Mouse (Mus musculus) lung, adult 2 months (tissue): Measurements from ENCODE around the gene Mrps14.

Source experiments
- CTCF ChIP-seq: fragments of 200-500 bp; IDR thresholded peaks from 2 replicates; pipeline ENCODE4 v1.5.1; 2011; ENCODE audit warnings: mild to moderate bottlenecking, low read length, control low read depth; ENCODE audit not compliant: insufficient read depth
- POLR2A ChIP-seq: fragments of 200-500 bp; IDR thresholded peaks from 2 replicates; pipeline ENCODE4 v1.6.1; 2011; ENCODE audit warnings: low read depth, mild to moderate bottlenecking, control low read depth, low read length, borderline replicate concordance; ENCODE audit errors: extremely low read depth

DNA sequence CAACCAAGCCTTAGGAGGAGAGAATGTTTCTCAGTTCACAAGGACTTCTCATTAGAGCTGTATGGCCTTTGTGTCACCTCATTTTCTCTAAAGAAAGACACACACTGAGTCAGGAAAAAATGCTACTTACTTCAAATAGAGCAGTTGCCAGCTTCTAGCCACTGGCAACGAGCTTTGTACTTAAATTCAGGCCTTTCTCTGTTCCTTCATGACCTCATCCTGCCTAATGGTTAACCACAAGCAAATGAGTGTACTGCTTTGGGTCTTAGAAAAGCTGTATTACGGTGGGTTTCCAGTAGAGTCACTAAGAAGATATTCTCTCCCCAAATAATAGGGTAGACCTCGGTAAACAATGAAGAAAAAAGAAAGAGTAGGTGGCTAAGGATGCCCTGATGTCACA lies 44.3 kb upstream of the Mrps14 start:
- no peak for TF ChIP-seq POLR2A
- TF ChIP-seq CTCF: no peak
